Mouse (Mus musculus) C2C12 (cell line): ENCODE data around the gene Batf3. TPM values are rescaled to one million over a fixed set of nuclear protein-coding genes. Genes with fewer than 3 reads are reported as not detected.

Experiments used
- H3K27me3 ChIP-seq: one replicate; pipeline ENCODE4 v1.6.1; 2011; ENCODE audit not compliant: control insufficient read depth, insufficient read depth, insufficient read length
- H3K36me3 ChIP-seq: one replicate; pipeline ENCODE4 v1.6.1; 2011; ENCODE audit not compliant: control insufficient read depth, insufficient read depth
- H3K4me3 ChIP-seq: one replicate; pipeline ENCODE4 v1.5.1; 2011; ENCODE audit warnings: mild to moderate bottlenecking, control low read depth; ENCODE audit not compliant: poor library complexity, insufficient read depth, severe bottlenecking
- H3K79me2 ChIP-seq: one replicate; pipeline ENCODE4 v1.6.1; 2011; ENCODE audit not compliant: control insufficient read depth, insufficient read depth
- H3K79me3 ChIP-seq: one replicate; pipeline ENCODE4 v1.6.1; 2011; ENCODE audit warnings: low read depth, control low read depth
- H3ac ChIP-seq: one replicate; pipeline ENCODE3; 2011; ENCODE audit warnings: low read depth; ENCODE audit not compliant: control insufficient read depth, insufficient read length
- CEBPB ChIP-seq: IDR thresholded peaks from one replicate; pipeline ENCODE4 v1.6.1; 2011; ENCODE audit warnings: low read depth, mild to moderate bottlenecking, control low read depth, moderate library complexity
- CTCF ChIP-seq: IDR thresholded peaks from one replicate; pipeline ENCODE4 v1.5.1; 2011; ENCODE audit not compliant: control insufficient read depth, insufficient read depth, insufficient read length
- FOSL1 ChIP-seq: IDR thresholded peaks from one replicate; pipeline ENCODE4 v1.8.0; 2011; ENCODE audit warnings: mild to moderate bottlenecking, low read length; ENCODE audit not compliant: poor library complexity, insufficient read depth, severe bottlenecking
- MAX ChIP-seq: IDR thresholded peaks from one replicate; pipeline ENCODE4 v1.6.1; 2011; ENCODE audit warnings: mild to moderate bottlenecking, control low read depth
- MYOD1 ChIP-seq: IDR thresholded peaks from one replicate; pipeline ENCODE4 v1.6.1; 2011; ENCODE audit warnings: low read depth; ENCODE audit not compliant: control insufficient read depth, insufficient read length
- MYOG ChIP-seq: IDR thresholded peaks from one replicate; pipeline ENCODE4 v1.6.1; 2011; ENCODE audit not compliant: control insufficient read depth, insufficient read length; ENCODE audit errors: extremely low read depth
- USF1 ChIP-seq: IDR thresholded peaks from one replicate; pipeline ENCODE4 v1.6.1; 2011; ENCODE audit warnings: low read depth, mild to moderate bottlenecking, control low read depth, moderate library complexity
- polyA plus RNA-seq: library from polyadenylated mRNA; unstranded; fragments of >200 nt; fragmentation: generic; extraction: Trizol; gene quantifications from one replicate; pipeline ENCODE4 v1.2.1, GENCODE M21; 2012; ENCODE audit warnings: missing spikeins

Batf3 gene
- polyA plus RNA-seq, 1 experiment, result 0.78 TPM

DNA sequence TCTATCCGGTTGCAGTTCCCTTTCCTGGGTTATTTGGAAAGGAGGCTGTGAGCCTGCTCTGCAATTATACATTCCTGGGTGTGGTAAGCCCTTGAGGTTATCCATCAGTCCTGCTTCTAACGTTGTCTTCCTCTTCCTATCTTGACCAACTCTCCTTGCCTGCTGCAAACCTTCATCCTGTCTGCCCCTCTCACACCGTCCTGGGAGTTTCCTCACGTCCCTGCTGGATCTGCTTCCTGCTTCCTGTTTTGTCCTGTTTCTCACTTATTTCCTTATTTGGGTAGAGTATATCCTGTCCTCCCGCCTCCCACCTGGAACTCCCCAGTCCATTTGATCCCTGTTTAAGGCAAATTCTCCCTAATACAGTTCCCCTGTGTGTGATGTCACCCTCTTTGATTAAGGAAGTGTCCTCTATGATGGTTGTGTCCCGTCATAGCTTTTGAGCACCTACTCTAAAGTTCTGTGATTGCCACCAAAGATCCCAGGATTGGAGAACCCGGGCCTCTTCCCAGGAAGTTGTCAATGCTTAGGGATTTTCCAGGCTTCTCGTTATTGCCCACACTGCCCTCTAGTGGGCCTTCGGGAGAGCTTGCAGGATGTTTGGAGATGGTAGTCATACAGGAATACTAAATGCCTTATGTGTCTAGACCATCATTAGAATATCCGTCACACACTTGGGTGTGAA, 22.3 kb upstream of the Batf3 start:
- H3K27me3 ChIP-seq, result no peaks in the 10 kb centered on the region
- H3K79me3 ChIP-seq, result peaks cover 3% of the 10 kb centered on the region
- H3K4me3 ChIP-seq, result no peak overlapping the region
- TF ChIP-seq CTCF (peak; percentile 13), FOSL1 (no peak), MAX (no peak), MYOG (no peak)
- no peak overlapping the region for H3ac ChIP-seq
- peaks cover 23% of the 10 kb centered on the region for H3K79me2 ChIP-seq
- peaks cover 94% of the 10 kb centered on the region for H3K36me3 ChIP-seq

DNA sequence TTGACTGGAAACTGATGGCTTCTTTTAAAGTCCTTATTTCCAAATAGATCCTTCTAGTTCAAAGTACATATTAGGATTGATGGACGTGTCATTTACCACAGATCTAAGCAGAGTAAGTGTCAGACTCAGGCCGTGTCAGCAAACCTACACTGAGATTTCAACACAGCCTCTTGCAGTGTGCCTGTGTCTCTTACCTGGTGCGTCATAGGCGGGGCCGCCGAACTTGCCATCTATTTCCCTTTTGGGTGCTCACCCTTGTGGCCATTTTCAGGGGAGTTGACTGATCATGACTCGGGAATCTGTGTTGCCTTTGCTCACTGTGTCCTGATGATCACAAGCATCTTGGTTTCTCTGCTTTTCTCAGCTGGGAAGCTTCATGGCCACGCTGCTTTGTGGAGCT, 14.4 kb upstream of the Batf3 start:
- H3ac ChIP-seq, result no peak overlapping the region
- peaks cover 68% of the 10 kb centered on the region for H3K36me3 ChIP-seq
- TF ChIP-seq MYOG (no peak), CEBPB (no peak), FOSL1 (no peak), CTCF (no peak), MAX (no peak), USF1 (no peak), MYOD1 (no peak)
- H3K4me3 ChIP-seq, result no peak overlapping the region
- H3K79me2 ChIP-seq, result no peaks in the 10 kb centered on the region
- H3K27me3 ChIP-seq, result no peaks in the 10 kb centered on the region
- no peaks in the 10 kb centered on the region for H3K79me3 ChIP-seq

DNA sequence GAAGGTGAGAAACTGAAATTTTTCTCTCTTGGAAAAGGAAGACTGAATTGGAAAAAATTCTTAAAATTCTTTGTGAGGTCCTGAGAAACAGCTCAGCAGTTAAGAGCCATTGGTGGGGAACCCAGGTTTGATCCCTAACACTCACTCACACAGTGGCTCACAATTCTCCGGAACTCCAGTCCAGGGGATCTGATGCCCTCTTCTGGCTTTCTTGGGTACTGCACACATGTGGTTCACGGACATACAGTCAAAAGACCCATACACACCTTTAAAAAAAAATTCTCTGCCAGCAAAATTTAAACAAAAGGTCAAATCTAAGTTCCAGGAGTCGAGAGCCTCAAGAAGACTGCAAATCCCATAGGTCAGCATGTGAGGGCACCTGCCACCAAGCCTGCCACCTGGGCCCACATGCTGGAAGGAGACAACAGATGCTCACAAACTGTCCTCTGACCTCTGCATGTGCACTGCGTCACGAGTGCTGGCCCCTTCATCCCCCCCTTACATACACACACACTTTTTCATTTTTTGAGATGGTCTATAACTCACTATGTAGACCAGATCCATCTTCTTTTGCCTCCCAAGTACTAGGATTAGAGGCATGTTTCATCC, 12.6 kb upstream of the Batf3 start:
- Histone ChIP-seq H3K4me3 (no peak overlapping the region), H3K79me3 (no peaks in the 10 kb centered on the region), H3K36me3 (peaks cover 51% of the 10 kb centered on the region), H3K79me2 (no peaks in the 10 kb centered on the region), H3ac (no peak overlapping the region), H3K27me3 (no peaks in the 10 kb centered on the region)
- TF ChIP-seq MAX, result no peak
- TF ChIP-seq USF1, result no peak
- no peak for TF ChIP-seq MYOG
- TF ChIP-seq CEBPB, result no peak
- TF ChIP-seq CTCF, result peak; percentile 3
- TF ChIP-seq MYOD1, result no peak
- TF ChIP-seq FOSL1, result no peak

DNA sequence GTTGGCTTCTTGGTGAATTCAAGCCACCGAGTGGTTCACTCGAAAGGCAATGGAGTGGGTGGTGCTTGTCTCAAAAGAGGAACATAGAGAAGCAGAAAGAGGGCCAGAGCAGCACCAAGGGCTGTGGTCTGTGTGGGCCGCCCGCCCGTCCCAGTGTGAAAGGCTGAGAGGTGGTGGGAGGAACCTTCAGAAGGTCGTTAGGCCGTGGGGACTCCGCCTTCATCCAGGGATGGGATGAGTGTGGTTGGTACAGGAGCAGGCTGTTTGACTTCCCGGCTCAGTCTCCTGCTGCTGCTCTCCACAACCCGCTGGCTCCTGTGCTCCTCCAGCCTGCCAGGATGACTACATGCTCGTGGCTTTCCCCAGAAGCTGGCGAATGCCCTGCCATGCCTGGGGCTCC, 12.1 kb upstream of the Batf3 start:
- Histone ChIP-seq H3K79me3 (no peaks in the 10 kb centered on the region), H3K36me3 (peaks cover 46% of the 10 kb centered on the region), H3K4me3 (no peak overlapping the region), H3K27me3 (no peaks in the 10 kb centered on the region), H3ac (no peak overlapping the region), H3K79me2 (no peaks in the 10 kb centered on the region)
- no peak for TF ChIP-seq MYOD1
- no peak for TF ChIP-seq FOSL1
- TF ChIP-seq MYOG, result no peak
- no peak for TF ChIP-seq CTCF
- TF ChIP-seq CEBPB, result no peak
- TF ChIP-seq MAX, result no peak
- no peak for TF ChIP-seq USF1

DNA sequence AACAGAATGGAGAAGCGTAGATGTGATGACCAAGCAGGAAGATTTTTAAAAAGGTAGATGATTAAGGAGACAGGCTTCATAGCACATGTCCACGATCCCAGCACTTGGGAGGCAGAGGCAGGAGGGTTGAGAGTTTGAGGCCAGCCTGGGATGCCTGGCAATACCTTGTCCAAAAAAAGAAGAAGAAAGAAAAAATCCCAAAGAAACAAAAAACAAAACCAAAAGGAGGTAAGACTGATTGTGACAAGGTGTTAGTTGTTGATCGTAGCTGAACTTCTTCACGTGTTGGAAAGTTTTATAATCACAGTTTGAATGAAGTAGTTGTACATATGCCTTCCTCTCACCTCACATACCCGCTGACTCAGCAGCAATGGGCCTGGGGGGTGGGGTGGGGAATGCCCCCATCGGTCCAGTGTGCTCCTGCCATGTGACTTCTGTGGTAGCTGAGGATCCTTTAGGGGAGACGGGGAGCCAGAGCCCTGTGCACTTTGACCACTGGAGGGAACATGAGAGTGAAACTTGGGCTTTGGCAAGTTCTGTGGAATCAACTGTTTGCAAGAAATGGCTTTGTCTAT, 11.3 kb upstream of the Batf3 start:
- no peaks in the 10 kb centered on the region for H3K79me2 ChIP-seq

More for the DNA sequence above, 11.3 kb upstream of the Batf3 start:
- no peaks in the 10 kb centered on the region for H3K79me3 ChIP-seq
- TF ChIP-seq FOSL1 (no peak), MYOG (no peak), MYOD1 (no peak), USF1 (no peak), MAX (no peak), CTCF (no peak), CEBPB (no peak)
- no peak overlapping the region for H3ac ChIP-seq
- H3K4me3 ChIP-seq, result no peak overlapping the region
- peaks cover 38% of the 10 kb centered on the region for H3K36me3 ChIP-seq
- H3K27me3 ChIP-seq, result no peaks in the 10 kb centered on the region
